Comparison of ENCODE assay signal across 1 mouse cellular context in genomic region chr2:131262680-131263670, GRCm38 (mm10).
TF ChIP-seq lines count a peak whose summit lies in the region.

No protein-coding gene starts in this region.

TF ChIP-seq in CH12.LX, 34 proteins besides CTCF, POLR2A, EP300 and RAD21 (continued from another document):
- peak; percentile 14; the same call in 1 of the 2 replicates for TF ChIP-seq TBP (conservative IDR thresholded peaks at IDR 0.05; ENCODE audit: low read depth, low read length)
